Mouse (Mus musculus): ENCODE measurements around the gene Ak5.

Ak5 gene

DNA sequence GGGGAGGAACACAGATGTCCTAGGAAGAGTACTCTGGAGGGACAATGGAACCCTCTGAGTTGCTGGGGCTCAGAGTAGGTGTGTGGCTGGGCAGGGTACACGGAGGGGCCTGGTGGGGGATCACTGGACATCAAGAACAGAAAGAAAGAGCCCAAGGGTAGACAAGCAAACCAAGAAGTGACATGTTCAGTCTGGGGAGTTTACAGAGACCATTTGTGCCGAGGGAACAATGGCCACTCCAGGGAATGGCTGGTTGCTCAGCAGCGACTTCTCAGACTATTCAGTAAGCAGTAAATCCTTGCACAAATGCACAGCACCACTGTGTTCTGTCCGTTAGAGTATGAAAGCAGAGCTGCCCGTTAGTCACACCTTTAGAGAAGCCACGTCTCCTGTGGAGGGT is 152.2 kb downstream of the Ak5 start:
- no peak for DNase-seq

DNA sequence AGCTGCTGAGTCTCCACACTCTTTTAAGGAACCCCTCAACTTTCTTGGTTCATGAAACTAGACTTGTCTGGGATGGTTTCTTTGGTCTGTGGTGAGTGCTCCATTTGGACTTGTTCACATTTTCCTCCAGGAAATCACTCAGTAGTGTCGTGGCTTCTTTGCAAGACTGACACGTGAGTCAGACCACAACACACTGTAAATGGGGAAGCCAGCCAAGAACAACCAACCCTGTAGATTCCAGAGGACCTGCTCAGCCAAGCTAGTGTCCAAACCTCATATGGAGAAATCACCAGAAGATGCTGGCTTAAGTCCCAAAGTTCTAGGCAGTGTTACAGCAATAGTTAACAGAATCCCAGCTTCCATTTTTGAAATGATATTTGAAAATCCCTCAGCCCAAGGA is 155.6 kb downstream of the Ak5 start:
- no peak for DNase-seq

DNA sequence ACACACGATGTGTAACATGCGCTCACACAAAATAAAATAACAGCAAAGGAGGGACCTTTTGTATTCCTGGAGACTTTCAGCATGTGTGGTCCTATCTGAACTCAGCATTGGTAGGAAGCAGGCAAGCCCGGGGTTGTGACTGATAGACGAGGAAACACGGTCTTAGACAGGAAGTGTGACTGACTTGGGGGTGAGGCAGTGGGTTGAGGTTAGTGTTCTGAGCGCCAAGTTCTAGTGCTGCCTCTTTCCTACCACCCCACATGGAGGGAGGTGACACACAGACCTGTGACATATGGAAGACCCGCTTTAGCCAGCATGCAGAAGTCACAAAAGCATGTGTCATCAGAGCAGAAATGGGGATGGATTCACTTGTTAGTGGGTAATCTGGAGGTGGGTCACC is 158.9 kb downstream of the Ak5 start:
- no peak for DNase-seq

DNA sequence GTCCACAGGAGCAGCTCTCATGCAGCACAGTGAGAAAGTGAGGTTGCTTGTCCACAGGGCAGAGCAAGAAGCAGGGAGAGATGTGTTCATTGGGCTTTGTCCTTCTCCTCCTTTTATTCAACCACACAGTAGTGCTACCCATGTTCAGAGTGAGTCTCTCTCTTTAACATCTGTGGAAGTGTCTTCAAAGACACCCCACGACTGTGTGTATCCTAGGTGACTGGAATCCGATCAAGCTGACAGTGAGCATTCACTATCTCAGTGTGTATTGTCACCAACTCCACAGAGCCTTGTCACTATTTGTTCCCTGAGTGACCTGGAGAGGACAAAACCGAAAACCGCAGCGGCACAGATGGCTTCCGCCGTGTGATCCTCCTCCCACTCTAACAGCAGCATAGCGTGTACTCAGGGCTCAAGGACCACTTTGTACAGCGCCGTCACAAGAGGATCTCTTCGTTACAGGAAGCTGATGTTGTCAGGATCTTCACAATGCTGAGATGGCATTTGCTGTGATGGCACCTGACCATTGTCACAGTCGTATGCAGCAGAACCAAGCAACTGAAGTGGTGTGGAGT is 159.7 kb downstream of the Ak5 start:
- no peak for DNase-seq

DNA sequence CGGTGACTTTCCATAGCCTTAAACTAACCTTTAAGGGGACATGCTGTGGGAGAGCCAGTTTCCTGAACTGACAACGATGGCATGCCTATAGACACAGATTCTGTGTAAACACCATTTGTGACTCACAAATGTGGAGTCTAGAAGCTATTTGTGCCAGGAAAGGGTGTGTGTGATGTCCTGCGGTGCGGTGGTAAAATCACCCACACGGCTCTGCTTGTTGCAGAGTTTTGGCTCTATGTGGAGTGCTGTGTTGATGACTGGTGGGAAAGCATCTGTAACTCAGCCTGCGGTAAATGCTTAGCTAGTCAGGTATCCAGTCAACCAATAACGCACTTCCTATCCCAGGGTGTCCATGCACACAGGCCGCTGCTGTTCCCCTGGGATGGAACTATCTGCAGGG is 160.3 kb downstream of the Ak5 start:
- no peak for DNase-seq

DNA sequence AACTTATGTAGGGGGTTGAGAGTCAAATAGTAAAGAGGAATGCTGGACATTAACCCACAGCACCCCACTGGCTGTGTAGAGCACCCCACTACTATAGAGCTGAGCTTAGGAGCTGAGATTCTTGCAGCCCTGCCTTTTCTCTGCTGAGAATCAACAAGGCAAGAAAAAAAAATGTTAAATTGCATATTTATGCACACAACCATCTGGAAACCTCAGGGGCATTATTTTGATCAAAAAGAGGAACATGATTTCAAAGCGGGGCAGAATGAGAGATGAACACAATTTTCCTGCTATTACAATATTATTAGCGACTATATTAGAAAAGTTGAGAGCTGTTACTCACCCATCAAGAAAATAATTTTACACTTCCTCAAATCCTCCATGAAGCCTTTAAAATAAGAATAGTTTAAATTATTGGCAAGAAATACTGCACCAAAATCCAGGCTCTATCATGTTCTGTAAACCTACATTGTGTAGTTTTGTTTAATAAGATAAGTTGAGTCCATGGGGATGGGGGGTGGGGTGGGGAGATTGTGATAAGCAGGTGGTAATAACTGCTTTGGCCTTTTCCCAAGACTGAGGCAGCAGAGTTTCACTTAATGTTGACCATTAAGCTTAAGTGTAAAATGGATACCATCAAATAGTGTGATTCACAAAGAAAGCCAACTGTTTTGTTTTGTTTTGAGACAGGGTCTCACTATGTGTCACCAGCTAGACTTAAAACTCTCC is 169.0 kb downstream of the Ak5 start:
- no peak for DNase-seq

DNA sequence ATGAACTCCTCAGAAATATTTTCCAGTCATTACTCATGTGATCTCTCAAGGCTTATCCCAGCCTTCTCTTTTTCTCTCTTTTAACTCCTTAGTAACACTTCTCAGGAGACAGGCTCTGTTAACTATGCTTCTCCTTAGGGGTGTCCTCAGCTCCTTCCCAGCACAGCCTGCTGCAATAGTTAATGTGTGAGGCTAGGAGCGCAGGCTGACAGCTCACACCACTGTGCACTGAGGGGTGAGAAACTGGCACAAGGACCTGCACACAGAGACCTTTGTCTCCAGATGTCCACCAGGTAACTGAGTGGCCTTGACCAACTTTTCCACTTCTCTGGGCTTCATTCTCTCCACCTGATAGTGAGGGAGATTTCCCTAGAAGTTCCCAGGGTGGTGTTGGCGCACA is 170.3 kb downstream of the Ak5 start:
- no peak for DNase-seq

DNA sequence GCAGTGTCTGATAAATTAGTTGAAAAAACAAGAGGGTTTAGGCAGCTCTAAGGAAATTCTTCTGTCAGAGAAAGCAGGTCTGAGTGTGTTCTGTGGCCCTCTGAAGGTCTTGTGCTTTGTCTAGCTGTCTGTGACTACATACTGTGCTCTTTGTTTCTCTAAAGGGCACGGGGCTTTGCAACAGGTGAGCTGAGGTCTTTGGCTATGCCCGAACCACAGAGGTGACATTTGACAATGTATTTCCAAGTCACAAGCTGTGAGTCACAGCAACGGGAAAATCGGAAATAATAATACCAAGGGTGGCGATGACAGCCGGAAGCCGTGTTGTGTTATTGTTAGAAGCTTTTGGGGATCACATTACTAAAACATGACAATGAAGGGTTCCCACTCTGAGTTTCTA is 171.1 kb downstream of the Ak5 start:
- no peak for DNase-seq

DNA sequence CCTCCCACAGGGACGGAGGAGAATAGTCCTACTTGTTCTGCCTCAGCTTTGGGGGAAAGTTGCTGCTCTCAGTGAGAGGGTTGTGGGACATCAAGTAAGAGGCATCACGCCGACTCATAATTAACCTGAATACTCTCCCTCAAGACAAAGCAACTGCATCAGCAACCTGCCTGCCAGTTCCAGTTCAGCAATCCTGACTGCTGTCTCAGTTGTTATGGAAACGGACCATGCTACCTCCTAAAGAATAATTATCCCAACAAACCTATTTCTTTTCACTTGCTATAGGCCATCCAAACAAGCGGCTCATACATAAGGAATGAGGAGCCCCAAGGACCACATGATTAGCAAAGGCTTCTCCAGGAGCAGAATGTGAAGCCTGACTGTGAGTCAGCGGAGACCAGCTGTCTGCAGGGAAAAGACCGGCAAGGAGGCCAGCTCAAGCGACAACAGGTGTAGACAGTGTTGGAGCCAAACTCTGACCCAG is 172.7 kb downstream of the Ak5 start:
- DNase-seq, result no peak

DNA sequence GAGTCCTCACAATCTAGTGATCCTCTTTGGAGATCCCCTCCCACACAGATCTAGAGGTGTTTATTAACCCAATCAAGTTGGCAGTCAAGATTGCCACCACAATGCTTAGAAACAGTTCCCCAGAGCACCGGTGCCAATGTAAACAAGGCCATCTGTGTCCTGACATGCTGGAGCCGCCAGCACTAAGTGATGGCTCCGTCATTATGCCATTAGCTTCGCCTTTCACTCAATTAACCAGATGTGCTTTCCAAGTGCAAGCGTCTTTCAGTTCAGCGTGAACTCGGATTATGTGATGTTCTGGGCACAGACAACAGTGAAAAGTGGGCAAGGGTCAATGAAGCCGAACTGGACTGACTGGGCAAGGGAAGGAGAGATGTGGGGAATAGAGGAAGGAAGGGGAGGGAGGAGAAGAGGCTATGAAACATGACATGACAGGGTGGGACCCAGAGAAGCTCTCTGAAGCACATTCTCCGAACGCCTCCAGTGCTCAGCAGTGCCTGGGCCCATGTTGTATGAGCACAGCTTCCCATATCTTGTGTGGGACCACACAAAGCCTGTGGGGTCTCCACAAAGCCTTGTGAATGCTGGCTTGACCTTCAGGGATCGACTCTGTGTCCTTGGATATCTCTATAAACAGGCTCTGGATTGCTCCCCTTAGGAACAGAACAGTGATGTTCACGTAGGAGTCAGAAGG is 173.3 kb downstream of the Ak5 start:
- no peak for DNase-seq

DNA sequence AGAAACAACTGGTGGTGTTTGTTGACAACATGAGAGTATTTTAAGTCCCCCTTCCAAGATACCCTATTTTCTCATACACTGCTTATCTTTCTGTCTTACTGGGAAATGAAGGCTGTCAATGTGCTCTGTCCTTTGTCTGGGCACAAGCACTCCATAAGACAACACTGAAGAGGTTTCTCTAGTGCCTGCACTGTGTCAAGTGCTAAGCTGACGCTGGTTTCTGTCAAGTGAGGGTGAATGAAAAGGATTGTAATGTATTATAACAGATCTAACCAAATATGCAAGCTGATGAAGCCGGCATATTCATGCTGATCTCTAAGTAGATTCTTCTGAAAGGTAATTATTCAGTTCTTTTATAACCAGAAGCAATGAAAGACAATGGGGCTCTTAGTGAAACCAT is 174.3 kb downstream of the Ak5 start:
- no peak for DNase-seq

DNA sequence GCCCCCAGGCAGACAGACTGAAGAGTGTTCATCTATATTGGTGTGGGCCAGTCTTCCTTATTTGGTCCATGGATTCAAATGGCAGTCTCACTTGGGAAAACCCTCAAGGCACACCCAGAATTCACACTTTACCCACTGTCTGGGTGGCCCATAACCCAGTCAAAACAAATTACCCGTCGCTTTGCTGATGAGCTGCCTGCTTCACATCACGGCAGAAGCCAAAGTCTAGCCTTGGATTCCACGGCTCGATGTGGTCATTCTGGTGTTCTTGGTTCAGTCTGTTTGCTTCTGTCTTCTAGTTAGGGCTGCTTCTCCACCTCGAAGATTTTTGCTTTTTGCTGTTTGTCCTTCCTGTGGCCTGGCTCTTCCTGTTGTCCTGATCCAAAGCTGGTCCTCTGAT is 175.9 kb downstream of the Ak5 start:
- no peak for DNase-seq

DNA sequence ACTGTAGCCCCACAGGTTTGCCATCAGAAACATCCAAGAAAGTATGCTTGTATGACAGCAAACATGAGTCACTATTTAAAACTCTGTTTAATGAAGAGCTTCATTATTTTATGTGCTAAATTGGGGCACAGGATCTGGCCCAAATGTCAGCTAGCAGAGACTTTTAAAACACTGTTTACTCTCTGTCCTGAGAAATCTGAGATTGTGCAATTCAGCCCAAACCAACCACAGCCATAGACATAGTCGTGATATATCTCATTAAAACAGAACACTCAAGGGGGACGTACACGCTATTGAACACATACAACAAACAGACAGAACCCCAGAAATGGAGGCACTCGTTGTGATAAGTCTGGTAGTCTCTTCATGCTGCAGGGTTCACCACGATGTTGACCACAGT is 177.7 kb downstream of the Ak5 start:
- DNase-seq, result no peak

DNA sequence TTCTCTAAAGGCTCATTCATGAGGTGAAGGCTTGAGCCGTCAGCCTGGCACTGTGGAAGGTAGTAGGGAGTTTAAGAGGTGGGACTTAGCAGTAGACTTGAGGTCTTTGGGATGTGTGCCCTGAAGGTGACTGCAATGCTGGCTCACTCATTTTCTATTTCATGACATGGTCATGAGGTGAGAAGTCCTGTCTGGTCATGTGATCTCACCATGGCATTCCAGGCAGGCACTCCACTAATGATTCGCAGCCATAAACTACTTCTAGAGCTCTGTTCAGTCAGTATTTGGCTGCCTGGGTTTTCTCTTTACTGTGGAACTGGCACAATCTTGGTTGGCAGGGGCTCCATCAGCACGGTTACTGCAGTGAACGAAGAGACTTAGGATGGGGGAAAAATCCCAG is 179.2 kb downstream of the Ak5 start:
- no peak for DNase-seq

DNA sequence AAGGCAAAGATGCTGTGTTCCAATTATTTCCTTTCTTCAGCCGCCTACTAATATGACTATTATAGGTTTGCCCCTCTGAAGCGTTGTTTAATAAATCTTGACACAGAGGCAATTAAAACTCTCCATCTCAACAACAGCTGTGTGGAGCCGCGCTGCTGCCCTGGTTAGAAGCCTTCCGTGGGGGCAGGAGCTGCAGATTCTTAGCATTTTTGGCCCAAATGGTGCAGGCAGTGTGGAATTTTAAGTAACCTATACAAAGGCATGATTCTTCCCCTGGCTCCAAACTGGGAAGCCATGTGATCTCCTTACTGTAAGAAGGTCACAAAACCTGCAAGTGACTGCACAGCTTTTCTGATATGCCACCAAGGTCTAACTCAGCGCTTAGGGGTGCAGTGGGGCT is 184.0 kb downstream of the Ak5 start:
- DNase-seq, result no peak

DNA sequence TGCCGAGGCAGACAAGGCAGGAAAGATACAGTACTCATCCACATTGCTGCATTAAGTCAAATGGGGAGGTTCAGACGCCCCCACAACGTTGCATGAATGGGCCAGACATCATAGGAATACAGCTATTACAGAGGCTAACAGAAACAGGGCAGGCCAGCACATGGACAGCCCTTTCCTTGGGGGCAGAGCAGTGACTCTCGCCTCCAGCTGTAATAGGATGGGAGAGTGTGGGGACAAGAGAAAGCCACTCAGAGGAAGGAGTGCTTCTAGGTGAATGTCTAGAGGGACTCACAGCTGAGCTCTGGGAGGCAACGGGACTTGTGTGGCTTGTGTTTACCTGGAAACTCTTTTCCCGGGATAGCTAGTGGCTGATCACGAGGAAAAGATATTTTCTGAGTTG is 184.4 kb downstream of the Ak5 start:
- no peak for DNase-seq

DNA sequence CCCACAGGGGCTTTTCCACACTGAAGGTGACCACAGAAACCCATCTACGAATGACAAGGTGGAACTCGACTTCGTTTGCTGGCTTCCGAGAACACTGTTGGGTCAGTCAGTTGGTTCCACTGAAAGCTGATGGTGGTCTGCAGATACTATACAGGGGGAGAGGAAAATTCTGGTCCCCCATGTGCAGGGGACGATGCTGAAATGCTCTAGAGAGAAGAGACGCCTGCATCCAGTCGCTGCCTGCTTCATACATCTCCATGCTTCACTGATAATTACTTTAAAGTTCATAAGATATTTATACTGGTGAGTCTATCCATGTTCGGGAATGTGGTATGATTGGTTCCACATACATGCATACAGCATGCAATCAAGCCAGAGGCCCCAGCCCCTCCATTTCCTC is 186.0 kb downstream of the Ak5 start:
- no peak for DNase-seq

DNA sequence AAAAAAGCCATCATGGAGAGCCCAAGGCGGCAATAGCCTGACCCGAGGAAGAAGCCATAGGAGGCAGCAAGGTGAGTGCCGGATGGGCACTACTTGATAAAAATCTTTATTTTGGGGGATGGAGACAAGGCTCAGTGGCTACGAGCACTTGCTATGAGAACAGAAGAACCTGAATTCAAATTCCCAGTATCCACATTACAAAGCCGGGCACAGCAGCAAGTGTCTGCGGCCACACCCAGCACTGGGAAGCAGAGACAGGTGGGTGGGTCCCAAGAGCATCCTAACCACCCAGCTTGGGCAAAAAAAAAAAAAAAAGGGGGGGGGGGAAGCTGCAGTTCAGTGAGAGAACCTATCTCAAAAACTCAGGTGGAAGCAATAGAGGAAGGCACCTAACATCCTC is 187.8 kb downstream of the Ak5 start:
- DNase-seq, result no peak

DNA sequence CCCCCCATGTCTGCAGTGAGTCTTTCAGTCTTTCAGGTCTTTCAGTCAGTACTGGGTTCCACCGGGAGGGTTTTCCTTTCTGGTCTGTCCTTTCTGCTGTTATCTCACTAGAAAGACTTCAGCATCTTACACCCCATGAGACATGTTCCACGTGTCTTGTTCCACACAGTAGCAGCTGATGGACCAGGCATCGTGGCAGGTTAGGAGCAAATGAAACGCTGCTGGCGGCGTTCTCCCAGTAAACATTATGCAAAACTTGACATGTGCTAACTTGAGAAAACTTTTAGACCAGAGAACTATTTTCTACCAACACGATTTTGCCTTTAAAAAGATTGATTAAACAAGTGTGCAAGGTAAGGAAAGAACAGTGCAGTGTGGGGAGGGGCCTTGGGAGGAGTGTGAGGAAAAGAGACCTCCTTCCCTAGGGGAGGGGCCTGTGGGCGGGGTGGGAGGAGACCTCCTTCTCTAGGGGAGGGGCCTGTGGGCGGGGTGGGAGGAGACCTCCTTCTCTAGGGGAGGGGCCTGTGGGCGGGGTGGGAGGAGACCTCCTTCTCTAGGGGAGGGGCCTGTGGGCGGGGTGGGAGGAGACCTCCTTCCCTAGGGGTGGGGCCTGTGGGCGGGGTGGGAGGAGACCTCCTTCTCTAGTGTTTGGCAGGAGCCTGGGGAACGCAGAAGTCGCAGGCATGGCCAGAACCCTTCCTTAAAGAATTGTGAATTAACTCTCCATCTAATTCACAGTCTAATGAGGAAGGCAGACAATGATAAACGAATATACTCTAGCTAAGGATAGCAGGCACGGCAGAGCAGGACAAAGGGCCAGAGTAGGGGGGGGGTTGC is 189.3 kb downstream of the Ak5 start:
- DNase-seq, result no peak

DNA sequence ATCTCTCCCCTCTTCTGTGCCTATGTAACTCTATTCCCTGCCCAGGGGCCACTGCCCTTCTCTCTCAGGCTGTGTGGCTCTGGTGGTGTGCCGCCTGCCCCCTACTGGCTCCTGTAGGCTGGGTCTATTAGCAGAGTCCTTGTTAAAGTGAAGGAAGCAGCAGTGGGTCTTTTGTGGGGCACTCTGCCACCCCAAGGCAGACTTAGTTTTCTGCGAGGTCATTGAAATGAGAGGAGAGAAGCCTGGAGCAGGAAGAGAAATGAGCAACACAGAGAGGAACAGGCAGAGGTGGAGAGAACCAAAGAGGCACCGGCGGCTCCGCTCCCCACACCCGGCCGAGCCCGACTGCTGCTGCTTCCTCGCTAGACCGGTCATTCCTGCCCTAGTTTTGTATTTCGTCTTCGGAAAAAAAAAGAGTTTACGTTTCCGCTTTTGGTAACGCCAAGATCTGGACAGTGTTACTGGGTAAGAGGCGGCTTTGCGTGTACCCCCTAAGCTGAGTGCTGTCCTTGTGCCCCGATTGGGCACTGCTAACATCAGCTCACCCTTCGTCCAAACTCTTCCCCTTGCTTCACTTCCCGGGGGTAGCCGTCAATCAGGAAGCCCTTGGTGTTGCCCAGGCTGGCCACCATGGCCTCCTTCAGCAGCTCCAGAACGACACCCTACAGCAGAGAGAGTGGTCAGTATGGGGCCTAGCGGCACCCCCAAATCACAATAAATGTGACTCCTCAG is 190.2 kb downstream of the Ak5 start:
- peak; percentile 22 for DNase-seq

DNA sequence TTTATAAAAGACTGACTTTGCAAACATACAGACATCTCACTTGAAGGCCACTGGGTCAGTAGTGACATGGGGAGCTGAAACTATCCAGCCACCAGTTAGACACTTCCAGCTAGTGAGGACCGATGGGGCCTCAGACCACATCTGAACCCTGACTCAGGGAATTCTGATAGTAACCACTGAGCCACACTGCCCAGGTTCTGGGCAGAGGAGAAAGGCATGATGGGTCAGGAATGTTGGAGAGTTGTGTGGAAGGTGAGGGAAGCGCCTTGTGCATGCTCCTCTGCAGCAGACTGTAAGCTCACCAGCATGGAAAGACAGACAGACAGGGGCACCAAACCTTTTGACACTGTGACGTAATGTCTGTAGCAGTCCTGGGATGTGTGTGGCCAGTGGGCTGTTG is 192.3 kb downstream of the Ak5 start:
- DNase-seq, result no peak

DNA sequence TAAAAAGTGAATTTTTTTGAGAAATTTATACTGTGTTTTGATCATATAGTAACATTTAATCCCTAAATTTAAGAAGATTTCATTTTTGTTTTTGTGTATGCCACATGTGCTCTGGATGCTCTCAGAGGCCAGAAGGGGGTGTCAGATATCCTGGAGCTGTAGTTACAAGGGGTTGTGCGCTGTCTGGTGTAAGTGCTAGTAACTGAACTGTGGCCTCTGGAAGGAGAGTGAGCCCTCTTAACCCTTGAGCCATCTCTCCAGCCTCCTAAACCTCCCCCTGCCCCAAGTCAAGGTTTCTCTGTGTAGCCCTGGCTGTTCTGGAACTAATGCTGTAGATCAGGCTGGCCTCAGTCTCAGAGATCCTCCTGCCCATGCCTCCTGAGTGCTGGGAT is 192.9 kb downstream of the Ak5 start:
- DNase-seq, result no peak

Data from cerebellum, adult 8-10 months (tissue).